Mouse (Mus musculus): ENCODE data around the gene Kalrn.
A peak's percentile ranks its signal among the peaks of the same experiment; 100 is the strongest.

The Kalrn gene

GRCm38 (mm10) chr16:34005986-34006385 is 567.3 kb downstream of the Kalrn start:
- DNase-seq, result no peak

DNA sequence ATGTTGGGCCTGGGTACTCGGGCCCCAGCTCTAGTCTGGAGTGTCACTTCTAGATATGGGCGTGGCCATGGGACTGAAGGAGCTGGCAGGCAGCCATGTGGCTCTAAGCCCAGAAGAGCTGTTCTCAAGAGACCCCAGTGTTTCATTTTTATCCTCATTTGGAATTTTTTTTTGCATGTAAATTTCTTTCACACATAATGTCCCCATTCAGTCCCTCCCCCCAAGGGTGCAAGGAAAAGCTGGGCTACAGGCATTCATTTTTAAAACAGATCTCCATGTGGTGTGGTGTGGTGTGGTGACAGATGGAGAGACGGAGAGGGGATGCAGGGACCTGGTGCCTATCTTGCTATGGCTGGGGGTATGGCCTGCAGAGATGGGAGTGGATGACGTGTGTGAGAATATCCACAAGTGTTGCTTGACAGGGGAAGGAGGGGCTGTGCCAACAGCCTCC is 569.2 kb downstream of the Kalrn start:
- DNase-seq, result no peak

GRCm38 (mm10) chr16:34003566-34004127 is 569.7 kb downstream of the Kalrn start:
- no peak for DNase-seq

DNA sequence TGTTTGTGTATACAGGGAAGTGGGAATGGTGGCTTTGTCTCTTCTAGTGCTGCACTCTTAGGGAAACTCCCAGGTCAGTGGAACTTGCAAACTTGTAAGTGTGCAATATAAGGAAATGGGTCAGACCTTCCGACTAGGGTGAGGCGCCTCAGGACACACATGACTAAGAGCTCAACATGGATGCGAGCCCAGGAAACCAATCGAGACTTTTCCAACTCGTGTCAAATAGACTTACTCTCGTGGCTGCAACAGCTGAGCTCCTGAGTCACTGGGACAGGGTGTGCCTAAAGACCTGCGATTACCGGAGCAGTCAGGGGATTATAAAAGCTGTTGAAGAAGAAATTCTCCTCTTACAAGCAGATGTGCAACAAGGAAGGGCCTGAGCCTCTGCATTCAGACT is 572.6 kb downstream of the Kalrn start:
- DNase-seq, result no peak

- peak; percentile 38 for DNase-seq
Observed at GRCm38 (mm10) chr16:33999388-33999787, 573.9 kb downstream of the Kalrn start.

DNA sequence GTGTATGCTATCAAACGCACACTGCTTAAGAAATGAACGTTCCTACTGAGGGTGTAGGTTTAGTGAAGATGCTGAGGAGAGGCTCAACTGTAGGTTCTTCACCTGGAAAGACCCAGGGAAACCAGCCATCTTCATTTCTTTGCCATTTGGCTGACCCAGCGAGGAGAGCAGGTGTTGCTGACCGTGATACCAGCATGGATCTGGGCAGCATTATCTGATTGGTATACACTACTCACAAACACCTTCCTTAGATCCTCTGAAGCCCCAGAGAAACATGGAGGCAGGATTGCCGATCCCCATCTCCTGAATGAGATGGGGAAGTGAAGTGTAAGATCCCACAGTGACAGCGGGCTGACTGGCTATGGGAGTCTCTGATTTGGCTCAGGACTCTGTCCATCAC is 575.3 kb downstream of the Kalrn start:
- DNase-seq, result no peak

GRCm38 (mm10) chr16:33996030-33996429 is 577.3 kb downstream of the Kalrn start:
- DNase-seq, result no peak

DNA sequence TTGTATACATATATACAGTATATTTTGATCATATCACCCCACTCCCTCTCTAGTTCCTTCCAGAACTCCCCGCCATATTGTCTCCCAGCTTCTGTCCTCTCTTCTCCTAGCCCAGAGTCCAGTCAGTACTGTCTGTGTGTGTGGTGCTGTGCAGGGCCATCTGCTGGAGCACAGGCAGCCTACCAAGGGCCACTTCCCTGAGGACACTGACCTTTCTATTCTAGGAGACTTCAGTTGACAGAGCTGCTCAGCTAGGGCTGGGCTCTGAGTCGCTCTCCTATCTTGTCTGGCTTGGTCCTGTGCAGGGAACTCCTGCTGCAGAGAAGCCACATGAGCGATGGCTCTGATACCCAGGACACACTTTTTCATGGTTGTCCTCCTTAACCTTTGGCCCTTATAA is 577.8 kb downstream of the Kalrn start:
- DNase-seq, result no peak

- DNase-seq, result no peak
Observed at GRCm38 (mm10) chr16:33994321-33994720, 579.0 kb downstream of the Kalrn start.

- no peak for DNase-seq
Observed at GRCm38 (mm10) chr16:33990712-33991111, 582.6 kb downstream of the Kalrn start.

GRCm38 (mm10) chr16:33989106-33989505 is 584.2 kb downstream of the Kalrn start:
- peak; percentile 24 for DNase-seq

- peak; percentile 37 for DNase-seq
Observed at GRCm38 (mm10) chr16:33988358-33989012, 584.8 kb downstream of the Kalrn start.

GRCm38 (mm10) chr16:33986993-33987392 is 586.3 kb downstream of the Kalrn start:
- no peak for DNase-seq

DNA sequence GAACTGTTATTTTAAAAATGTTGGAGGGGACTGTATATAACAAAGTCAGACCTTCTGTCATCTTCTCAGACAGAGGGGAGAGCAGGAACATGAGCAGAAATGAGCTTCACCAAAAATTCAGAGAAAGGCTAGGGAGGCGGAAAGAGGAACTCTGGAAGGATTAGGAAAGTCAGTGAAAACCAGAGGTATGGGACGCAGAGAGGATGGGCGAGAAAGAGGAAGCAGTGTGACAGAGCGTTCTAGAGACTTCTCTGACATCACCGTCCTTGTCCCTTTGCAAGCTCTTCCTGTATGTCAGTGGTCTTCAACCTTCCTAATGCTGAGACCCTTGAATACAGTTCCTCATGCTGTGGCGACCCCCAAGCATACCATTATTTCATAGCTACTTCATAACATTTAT is 588.0 kb downstream of the Kalrn start:
- no peak for DNase-seq

- DNase-seq, result no peak
Observed at GRCm38 (mm10) chr16:33983712-33984111, 589.6 kb downstream of the Kalrn start.

DNA sequence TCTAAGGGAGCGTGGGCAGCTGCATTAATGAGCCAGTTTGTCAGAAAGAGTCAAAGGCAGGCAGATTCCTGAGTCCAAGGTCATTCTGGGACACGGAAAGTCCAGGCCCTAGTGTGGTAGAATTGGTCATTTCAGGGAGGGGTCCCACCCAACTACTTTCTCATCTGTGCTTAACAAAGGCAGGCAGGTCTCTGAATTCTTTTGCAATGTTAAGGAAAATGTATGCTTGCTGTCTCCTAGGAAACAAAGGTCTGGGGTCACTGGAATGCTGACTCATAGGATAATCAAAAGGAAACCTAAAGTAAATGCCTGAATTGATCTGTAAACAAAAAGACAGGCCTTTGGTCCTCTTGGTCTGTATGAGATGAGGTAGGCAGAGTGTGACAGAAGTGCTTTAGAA is 593.5 kb downstream of the Kalrn start:
- no peak for DNase-seq

- no peak for DNase-seq
Observed at GRCm38 (mm10) chr16:33967283-33967640, 606.1 kb downstream of the Kalrn start.

- peak; percentile 73 for DNase-seq
Observed at GRCm38 (mm10) chr16:33966538-33967282, 606.6 kb downstream of the Kalrn start, which contains the start of gene Umps. Gene Umps (minus strand): TSS chr16:33967038.

DNA sequence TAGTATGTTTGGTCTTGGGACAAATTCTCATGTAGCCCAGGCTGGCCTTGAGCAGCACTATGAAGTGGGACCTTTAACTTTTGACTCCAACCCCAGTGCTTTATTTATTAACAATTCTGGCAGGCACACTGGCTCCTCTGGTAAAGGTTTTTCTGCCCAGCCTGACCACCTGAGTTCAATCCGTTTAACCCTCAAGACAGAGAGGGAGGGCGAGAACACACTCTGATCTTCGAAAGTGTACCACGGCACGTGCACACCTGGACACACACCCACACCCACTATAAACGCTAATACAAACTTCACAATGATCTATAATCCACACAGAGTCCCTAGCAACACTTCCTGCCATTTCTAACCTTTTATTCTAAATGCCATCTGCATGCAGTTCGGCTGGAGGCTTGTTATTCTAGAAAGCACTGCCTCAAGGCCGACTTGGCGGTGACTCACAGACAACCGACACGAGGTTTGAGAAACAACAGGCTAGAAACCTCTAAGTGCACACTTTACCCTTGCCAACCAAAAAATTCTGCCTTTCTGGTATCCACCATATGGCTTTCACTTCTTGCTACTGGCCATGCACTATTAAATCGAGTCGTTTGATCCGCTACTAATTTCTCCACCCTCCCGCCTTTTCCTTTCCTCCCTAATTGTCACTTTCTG is 607.3 kb downstream of the Kalrn start:
- DNase-seq, result peak; percentile 37

DNA sequence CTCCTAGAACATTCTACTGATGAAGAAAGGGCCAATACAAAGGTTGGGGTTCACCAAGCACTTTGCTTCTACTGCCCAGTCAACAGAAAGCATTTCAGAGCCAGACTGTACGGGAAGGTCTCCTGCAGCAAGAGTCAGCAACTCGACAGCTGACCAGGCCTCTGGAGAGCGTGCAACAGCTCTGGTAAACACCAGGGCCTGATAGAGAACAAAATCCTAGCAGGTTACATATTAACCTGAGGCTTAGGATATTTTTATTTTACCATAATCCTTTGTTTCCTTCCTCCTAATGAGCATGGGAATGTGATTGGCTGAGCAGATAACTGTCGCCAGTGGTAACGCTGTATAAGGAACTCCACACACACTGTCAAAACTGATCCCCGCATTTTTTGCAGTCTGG is 609.8 kb downstream of the Kalrn start:
- peak; percentile 73 for DNase-seq

- DNase-seq, result no peak
Observed at GRCm38 (mm10) chr16:33954793-33955192, 618.5 kb downstream of the Kalrn start.

DNA sequence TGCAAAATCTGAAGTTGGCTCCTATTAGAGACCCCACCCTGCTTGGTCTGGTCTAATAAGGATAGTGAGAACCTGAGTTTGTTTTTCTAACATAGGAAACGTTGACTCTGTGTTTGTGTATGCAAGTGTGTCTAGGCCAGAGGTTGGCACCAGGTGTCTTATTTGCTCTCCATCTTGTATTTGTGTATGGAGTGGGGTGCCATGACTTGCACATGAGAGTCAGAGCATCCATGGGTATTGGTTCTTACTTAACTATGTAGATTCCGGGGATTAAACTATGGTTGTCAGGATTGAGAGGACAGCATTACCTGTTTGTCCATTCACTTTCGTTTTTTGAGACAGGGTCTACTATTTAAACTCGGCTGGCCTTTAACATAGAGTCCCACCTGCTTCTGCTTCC is 620.3 kb downstream of the Kalrn start:
- no peak for DNase-seq

DNA sequence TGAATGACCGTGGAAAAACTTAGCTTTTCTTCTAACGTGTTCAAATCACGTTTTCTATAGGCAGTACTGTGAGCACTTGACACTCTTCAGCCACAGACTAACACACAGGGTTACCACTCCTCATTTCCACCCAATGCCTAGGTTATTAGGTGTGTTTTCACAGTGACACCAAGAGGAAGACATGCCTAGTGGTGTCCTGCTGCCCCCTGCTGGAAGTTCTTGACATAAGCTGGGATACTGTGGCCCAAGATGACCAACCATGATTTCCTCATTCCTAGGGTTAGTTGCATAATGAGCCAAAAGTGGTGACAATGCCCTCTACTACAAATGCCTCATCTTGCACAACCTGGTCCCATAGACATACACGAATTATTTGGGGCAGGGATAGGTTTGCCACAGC is 622.5 kb downstream of the Kalrn start:
- DNase-seq, result peak; percentile 88

GRCm38 (mm10) chr16:33950386-33950785 is 622.9 kb downstream of the Kalrn start:
- no peak for DNase-seq

Data from kidney, adult 11 months (tissue).